Mouse (Mus musculus): Measurements from ENCODE around the gene Foxj2. TPM values are rescaled to one million over a fixed set of nuclear protein-coding genes. Genes with fewer than 3 reads are reported as not detected.
A peak's percentile ranks its signal among the peaks of the same experiment; 100 is the strongest.

The Foxj2 gene
- total RNA-seq, 4 experiments from 2014 or later, result 18.6 to 24.8 (median 21.6) TPM

DNA sequence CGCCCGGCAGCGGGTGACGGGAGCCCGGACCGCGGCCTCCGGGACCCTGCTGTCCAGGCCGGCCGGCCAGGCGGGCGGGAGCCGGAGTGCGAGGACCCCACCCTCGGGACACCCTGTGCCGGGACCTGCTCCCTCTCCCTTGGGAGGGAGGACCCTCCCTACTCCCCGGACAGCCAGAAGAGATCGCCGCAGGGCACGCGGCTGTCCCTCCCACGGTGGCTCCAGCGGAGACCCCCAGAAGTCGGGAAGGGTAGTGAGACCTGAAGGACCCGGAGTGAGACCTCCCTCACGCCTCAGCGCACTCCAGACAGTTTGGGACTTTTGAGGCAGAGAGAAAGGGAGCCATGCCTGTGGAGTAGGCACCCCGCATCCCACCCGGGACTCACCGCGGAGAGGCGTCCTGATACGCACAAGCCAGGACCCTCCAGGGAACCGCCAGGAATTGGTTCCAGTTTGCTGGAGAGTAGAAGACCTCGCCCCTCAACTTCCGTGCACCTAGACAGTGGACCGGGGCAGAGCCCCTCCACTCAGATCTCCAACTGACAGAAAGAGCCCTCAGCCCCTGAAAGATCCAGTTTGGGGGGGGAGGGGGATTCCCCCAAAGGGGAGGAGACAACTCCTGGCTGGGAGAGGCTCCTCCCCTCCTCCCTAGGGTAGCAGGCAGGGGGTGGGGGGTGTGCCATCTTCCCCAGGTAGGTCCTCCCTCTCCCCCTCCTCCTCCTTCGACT is 521 bp downstream of the Foxj2 start:
- DNase-seq, result peak; percentile 43

DNA sequence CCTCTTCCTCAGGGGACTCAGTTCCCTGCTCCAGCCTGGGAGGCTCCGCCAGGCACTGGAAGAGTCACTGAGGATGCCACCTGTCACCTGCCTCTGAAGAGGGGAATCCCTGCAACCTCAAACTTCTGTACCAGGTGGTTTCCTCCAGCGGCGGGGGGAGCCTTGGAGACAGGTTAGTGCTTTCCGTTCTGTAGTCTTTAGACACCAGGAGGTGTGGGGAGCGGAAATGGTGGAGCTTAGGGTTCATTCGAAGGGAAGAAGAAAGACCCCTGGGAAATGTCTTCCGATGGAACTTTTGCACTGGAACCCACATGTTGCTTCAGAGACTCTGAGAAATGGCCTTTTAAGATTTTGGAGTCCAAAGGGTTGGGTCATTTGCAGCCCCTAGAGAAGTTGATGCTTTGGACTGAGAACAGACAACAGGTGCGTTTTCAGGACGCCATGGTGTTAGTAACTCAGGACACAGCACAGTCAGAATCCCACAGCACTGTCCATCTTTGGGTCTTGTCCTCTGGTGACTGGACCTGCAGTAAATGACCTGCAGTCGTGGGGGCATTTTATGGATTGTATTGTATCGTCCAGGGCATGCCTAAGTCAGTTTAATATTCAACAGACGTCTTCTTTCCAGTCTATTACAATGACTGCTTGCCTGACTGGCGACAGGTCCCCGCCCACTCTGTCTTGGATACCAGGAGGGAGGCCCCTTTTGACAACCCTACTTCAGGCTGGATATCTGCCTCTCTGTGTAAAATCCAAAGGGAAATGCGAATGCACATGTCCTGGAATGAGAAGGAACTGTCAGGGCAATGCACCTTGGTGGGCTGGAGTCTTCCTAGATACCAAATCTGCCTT is 1.3 kb downstream of the Foxj2 start:
- DNase-seq, result no peak

DNA sequence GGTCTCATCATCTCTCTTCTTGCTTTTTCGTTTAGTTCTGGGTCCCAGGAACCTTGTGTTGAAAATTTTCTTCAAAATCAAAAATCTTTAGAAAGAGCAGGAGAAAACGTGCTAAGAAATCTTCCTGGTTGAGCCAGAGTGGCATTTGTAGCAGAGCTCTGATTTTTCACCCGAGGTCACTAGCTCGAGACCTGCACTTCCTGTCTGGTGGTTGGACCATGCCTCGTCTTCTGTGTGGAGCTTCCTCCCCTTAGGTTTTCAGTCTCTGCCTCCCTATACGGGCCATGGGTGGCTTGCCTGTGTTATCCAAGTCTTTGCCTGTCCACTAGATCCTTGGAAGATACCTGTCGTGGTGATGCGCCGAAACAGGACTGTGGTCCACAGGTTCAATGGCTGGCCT is 2.1 kb downstream of the Foxj2 start:
- no peak for DNase-seq

DNA sequence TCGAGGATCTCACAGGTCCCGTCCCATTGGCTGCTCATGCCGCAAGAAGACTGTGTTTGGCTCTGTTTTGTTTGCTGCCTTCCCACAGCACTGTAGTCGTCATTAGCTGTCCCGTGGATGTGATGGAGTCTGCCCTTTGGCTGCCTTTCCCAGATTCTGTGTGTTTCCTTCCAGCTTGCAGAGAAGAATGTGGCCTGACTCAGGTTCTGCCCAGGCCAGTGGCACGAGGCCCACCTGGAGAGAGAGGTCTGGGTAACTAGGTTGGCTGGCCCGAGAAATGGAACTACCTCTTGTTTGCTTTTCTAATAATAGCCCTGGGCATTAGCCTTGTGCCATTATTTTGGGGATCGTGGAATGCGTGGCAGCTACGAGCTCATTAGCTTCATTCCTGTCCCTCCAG is 4.4 kb downstream of the Foxj2 start:
- no peak for DNase-seq

DNA sequence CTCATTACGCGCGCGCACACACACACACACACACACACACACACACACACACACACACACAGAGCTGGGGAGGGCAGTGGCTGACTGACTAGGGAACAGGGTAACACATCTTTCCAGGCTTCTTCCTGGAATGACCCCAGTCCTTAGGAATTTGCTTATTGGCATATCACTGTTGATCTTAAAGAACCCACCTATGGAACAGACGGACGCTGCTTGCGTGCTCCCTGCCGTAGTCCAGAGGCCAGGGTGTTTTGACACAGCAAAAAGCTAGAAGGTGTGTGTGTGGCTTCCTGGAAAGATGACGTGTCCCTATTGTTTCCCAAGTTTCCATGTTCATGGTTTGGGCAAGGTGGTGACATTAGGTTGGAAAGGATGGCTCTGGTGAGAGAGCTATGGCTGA is 5.5 kb downstream of the Foxj2 start:
- DNase-seq, result no peak

DNA sequence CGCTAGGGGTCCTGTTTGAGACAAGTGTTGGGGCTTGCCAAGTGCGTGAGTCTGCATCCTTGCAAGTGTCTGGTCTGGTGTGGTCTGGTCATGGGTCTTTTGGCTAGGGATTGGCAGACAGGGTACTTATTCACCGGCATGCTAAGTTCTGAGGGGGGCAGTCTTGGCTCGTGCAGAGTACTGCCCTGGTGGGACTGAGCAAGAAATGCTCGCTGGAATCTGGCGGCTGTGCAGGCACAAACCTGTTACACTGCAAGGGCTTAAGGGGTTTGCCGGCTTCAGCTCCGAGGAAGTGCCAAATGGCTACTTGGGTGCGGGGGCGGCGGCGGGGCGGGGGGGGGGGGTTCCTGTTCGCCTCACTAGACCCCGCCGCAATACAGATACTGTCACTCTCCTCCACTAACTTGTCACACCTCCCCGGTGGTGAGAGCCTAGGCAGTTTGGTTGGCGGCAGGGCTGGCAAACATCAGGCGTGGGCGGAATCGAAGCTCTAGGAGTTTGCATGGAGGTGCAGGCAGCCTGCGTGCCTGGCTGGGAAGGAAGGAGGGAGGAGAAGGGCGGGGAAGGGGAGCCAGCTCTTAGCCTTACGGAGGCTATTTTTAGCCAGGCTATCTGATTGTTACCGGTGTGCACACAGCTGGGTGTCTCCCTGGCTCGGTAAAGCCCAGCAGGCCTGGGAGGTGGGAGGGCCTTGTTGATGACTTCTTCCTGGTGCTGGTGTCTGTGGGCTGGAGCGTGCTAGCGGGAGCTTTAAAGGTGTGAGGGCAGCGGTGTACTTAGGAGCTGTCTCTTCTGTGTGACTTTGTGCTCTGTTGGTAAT is 6.4 kb downstream of the Foxj2 start:
- DNase-seq, result no peak

DNA sequence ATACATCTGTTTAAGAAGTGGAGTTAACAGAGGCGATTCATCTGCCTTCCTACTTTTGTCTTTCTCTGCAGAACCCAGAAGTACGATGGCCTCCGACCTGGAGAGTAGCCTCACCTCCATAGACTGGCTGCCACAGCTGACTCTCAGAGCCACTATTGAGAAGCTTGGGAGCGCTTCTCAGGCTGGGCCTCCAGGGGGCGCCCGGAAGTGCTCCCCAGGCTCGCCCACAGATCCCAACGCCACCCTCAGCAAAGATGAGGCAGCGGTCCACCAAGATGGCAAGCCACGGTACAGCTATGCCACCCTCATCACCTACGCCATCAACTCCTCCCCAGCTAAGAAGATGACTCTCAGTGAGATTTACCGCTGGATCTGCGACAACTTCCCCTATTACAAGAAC is 8.4 kb downstream of the Foxj2 start:
- DNase-seq, result no peak

DNA sequence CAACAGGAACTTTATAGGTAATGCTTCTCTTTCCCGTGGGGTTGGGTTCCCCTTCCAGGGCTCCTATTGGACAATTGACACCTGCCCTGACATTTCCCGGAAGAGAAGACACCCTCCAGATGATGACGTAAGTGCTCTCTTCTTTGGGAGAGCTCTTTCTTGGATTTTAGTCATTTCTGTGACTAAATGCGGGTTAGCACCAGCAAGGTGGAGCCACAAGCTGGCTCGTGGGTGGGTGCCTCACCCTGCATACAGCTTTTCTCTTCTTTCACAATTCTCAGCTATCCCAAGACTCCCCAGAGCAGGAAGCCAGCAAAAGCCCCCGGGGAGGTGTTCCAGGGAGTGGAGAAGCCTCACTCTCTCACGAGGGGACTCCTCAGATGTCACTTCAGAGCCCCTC is 13.2 kb downstream of the Foxj2 start:
- DNase-seq, result no peak

DNA sequence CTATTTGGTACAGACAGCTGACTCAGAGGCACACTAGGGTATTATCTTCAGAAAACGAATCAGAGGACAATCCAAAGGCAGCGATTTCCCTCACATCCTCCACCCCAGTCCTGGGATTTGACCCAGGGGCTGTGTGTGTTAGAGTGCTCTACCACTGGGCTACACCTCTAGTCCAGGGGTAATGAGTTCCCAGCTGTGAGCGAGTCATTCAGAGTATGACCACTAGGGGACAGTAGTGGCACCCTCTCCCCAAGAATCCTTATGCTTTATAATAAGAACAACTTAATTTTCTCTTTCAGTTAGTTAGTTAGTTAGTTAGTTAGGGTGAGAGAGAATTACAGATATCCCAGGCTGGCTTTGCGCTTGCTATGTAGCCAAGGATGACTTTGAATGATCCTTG is 14.7 kb downstream of the Foxj2 start:
- no peak for DNase-seq

DNA sequence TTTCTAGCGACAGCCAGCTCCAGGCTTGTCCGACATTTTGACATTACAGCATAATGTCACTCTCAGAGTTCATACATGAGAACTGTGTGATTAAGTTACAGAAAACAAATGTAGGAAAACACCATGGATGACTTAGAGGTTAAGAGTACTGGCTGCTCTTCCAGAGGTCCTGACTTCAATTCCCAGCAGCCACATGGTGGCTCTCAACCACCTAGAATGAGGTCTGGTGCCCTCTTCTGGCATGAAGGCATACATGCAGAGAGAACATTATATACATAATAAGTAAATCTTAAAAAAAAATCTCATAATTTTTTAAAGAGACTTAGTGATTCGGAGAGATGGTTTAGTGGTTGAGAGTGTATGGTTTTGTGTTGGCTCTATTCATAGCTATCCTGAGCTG is 17.3 kb downstream of the Foxj2 start:
- DNase-seq, result no peak

DNA sequence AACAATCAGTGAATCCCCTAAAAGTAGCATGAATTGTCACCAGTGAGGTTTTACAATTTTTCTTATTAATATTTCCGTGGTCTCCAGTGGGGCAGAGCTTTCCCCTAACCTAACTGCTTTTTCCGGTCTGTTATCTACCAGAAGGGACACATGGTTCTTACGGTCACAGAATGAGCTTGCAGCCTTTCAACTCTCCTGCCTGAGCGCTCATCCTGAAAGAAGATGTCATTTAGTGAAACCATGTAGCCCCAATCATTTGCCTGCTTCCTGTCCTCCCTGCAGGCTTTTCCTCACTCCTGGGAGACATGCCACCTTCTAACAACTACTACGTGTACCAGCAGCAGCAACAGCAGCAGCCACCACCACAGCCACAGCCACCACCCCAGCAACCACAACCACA is 17.8 kb downstream of the Foxj2 start:
- DNase-seq, result no peak

DNA sequence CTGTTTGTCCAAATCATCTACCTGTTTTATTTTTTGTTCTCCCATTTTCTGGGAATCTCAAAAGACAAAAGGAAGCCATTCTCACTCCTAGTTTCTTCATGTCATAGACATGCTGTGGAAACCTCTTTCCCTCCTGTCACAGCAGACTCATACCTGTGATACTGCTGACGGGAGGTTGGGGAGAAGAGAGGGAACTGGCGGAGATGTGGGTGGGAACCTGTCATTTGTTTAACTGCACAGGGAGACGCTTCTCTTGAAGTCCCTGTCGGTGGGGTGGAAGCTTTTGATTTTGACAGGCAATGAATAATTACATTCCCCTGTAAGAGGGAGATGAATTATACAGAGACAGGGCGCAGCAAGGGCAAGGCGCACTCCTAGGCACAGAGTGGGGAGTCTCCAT is 24.0 kb downstream of the Foxj2 start:
- no peak for DNase-seq

DNA sequence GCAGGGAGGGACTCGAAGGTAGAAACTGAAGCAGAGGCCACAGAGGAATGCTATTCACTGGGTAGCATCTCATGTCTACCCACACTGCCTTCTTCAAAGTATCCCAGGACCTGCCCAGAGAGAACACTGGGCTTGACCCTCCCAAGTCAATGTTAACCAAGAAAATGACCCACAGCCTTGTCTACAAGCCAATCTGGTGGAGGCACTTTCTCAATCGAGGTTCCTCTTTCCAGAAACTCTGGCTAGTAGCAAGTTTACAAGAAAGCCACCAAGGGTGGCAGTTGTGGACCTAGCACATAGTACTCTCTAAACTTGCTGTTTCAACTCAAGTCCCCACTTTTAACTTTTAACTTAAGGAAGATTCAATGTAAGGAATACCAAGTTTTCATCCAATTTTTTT is 33.0 kb downstream of the Foxj2 start:
- no peak for DNase-seq

DNA sequence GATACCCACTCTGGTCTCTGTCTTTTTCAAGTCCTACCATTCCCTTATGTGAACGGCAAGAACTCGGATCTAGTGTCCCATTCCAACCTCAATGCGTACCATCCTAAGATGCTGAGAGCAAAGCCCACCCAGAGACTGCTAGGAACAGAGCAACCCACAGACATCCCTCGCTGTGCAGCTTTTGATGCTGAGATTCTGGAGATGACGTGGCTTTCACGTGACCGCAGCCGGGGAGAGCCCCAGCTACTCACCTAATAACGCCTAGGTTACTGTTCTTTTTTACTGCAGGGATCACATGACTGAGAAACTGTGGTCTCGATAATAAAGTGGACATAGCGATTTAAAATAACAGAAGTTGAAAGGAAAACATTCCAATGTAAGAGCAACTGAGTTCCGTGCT is 34.8 kb downstream of the Foxj2 start:
- DNase-seq, result no peak

DNA sequence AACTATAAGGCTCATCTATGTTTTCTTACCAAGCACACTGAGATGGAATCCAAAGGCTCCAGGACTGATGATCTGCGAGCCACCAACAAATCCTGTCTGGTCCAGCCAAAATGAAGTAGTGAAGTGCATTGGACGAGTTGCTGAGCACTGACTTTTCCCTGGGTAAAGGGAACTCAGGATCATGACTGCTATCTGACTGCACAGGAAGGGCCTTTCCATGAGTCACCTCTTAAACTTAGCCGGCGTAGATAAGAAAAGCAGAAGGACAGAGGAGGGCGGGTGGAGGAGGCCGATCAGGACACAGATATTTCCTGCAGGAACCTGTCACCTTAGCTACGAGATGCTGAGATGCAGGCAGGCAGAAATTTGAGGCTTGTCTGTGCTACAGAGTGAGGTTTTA is 36.2 kb downstream of the Foxj2 start, which contains the start of gene C3ar1:
TSS of gene C3ar1 (minus strand) at position 207 of the 400 bp plus-strand sequence.
- DNase-seq, result peak; percentile 29

DNA sequence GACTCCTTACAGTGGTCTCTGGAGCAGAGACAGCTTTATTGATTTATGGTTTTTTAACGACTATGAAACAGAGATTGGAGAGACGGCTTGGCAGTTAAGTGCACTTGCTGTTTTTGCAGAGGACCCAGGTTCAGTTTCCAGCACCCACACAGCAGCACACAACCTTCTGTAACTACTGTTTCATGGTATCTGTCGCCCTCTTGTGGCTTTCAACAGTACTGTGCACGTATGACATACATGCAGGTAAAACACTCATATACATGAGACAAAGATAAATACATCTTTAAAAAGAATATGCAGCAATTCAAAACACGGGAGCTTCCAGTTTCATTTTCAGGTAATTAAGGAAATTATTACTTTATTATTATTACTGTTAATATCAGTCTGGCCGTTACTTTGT is 42.7 kb downstream of the Foxj2 start:
- DNase-seq, result no peak

DNA sequence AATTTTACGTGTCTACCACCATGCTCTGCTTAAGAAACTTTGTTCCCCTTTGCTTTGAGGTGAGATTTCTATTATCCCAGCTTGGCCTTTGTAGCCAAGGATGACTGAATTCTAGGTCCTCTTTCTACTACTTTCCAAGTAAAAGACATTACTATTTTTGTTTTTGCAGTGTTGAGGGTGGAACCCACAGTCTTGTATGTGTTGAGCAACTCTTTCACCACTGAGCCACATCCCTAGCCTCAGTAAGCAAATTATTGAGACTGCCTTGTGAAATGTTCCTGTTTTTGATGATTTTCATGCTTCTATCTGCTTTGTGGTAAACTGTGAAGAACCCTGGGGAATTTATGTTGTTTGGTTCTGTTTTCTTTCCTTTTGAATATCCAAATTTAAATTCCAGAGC is 43.2 kb downstream of the Foxj2 start:
- no peak for DNase-seq

DNA sequence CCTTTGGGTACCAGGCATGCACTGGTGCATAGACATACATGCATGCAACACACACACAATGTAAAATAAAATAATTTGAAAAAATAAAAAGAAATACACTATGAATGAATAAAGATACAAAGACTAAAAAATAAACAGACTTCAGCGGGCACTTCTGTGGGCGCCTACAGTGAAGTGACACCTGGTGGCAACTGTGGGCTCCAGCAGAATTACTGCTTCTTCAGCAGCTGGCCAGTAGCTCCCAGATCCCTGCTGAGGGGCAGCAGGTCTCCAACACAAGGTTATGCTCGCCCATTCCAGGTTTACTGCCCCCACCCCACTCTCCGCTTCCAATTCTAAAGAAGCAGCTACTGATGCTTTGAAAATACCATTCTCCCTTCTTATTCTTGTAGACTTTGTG is 48.2 kb downstream of the Foxj2 start:
- DNase-seq, result no peak

DNA sequence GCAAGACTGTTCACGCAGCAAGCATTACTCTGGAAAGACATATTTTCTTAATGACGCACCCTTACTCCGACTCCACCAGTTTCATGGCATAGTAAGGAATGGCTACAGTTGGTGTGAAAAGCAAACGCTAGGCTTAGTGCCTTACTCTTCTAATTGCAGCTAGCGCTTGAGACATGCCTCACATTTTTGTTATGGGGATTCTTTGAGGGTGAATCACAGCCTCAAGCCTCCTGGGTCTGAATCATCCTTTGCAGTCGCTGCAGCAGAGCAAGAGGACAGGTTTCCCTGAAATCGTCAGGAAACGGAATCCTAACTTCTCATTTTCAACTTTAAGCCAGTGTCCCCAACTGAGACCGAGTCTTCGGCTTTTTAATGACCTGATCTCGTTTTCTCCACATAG is 50.1 kb downstream of the Foxj2 start:
- DNase-seq, result no peak

DNA sequence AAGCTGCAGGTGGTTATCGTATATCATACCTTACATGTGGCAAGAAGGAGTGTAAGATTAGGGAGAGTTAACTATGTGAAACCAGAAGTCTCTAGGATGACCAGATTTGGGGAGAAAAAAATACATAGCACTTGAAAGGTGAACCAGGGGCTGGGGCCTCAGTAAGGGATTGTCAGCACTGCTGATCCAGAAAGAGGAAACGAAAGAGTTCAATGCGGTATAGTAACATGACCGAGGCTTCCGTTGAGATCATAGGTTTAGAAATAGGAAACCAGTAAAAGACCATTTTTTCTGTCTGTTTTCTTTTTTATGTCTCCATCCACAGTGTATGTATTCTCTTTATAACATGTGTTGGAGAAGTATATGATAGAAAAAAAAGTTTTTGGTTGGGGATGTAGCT is 53.1 kb downstream of the Foxj2 start:
- DNase-seq, result no peak

DNA sequence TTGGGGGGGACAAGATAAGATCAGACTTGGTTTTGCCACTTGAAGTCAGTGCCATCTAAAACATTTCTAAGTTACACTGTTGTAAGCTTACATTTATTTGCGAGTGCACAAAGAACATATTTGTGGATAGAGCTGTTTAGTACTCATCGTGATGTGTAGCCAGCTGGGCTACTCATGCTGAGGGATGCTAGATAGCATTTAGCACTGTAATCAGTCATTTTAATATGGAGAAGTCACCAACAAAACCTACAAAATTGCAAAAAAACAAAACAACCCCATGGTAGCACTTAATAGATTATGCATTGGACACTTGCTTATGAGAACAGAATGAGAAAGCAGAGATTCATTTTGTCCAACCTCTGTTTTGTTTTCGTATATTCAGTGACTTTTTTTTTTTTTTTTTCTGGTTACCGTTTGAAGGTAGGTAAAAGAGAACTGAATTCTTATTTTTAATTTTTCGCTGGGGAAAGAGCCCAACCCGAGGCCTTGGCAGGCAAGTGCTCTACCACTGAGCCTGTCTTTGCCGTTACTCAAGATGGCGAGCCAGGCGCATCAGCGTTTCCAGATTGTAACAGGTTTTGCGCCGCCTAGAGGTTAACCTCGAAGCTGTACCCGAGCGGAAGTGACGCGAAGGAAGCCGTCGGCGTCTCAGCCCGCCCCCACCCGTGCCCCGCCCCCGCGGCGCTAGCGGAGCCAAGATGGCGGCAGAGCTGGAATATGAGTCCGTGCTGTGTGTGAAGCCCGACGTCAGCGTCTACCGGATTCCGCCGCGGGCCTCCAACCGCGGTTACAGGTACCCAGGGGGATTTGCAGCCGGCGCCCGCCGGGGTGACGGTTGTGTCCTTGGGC is 54.4 kb downstream of the Foxj2 start, which contains the start of gene Necap1:
TSS of gene Necap1 (plus strand) at position 604 of the 849 bp plus-strand sequence.
- peak; percentile 94 for DNase-seq
